Mouse (Mus musculus): ENCODE data around the gene Tbc1d1.
A peak's percentile ranks its signal among the peaks of the same experiment; 100 is the strongest.

Tbc1d1 gene

DNA sequence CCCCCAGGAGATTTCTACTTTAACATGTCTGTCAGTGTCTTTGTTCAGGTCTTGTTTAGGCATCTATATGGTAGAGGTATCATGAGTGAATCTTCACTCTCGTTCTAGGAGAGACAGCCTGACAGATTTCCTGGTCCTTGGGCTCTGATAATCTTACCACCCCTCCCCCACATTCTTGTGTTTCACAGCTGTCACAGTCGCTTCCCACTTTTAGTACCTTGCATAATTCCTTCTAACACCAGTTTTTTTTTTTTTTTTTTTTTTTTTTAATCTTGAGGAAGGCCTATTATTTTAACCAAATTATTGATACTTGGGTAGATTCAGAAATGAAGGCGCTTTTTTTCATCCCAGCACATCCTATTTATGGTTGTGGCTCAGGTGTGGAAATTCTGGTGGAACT lies 81.6 kb downstream of the Tbc1d1 start:
- DNase-seq (ENCODE audit: low spot score) = no peak

DNA sequence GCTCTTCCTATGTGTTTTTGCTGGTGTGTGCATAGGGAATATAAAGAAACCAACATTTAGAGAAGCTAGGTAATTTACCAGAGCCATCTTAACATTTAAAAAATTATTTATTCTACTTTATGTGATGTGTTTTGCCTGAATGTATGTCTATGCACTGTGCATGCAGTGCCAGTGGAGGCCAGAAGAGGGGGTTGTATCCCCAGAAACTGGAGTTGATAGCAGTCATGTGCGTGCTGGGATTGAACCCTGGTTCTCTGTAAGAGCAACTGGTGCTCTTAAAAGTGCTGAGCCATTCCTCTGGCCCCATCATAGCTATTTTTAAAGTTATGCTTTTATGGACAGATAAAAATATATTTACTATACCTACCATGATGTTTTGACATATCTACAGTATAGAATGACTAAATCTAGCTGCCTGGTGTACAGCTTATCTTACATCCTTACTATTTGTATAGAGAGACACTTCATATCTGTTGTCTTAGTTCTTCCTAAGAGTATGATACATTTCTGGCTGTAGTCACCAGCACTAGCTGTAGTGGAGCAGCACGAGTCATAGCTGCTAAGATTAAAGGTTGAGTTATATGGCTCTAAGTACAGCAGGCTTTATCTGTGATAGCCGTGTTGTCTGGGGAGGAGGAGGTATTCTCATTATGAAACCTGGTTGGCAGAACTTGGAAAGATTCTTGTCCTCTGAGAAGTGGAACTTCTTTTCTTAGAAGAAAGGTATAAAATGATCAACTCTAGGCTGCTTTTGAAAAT lies 83.0 kb downstream of the Tbc1d1 start:
- no peak for DNase-seq (ENCODE audit: low spot score)

DNA sequence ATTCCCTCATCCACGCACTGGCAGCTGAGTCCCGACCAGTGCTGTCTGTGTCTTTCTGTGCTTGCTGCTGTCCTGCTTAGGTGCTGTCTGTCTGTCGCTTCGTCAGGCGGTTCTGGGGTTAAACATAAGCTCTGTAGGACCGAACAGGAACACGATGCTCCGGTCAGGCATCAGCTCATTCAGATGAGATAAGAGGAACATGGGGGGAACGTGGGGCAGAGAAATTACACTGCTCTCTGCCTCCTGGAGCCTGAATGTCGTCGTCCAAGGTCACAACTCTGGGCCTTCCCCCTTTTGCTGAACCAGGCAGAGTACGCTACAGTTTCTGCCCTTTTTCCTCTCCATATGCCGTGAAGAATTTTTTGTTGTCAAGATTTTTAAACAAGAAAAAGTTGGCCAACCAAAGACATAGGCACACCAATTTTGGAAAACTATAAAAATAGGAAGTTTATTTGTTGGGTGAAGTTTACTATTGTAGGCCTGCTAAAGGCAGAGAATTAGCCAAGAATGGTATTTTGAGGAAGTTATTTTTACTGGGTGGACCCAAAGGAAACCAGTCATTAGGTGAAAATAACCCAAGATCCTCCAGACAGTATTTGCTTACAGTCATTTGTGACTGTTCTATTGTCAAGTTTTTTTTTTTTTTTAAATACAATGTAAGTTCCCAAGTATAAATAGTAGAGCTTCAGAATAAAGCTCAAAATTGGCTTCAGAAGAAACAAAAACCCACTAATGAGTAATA lies 85.0 kb downstream of the Tbc1d1 start:
- DNase-seq (ENCODE audit: low spot score) = no peak

DNA sequence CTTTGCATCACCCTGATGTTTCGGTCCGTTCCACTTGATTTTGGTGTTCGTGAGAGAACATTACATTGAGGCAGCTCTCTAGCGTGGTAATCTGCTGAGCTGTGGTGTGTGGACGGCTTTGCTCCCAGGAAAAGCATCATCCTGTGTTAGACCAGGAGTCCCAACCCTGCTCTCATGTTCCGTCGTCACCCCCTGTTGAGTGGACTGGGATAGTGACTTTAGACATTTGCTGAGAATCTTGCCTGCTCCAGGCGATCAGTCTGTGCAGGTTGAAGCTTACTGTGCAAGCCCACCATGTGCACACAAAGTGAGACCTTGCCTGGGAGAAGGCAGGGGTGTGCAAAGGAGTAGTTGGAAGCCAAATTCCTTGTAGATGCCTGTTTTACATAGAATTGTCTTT lies 85.8 kb downstream of the Tbc1d1 start:
- DNase-seq (ENCODE audit: low spot score) = no peak

DNA sequence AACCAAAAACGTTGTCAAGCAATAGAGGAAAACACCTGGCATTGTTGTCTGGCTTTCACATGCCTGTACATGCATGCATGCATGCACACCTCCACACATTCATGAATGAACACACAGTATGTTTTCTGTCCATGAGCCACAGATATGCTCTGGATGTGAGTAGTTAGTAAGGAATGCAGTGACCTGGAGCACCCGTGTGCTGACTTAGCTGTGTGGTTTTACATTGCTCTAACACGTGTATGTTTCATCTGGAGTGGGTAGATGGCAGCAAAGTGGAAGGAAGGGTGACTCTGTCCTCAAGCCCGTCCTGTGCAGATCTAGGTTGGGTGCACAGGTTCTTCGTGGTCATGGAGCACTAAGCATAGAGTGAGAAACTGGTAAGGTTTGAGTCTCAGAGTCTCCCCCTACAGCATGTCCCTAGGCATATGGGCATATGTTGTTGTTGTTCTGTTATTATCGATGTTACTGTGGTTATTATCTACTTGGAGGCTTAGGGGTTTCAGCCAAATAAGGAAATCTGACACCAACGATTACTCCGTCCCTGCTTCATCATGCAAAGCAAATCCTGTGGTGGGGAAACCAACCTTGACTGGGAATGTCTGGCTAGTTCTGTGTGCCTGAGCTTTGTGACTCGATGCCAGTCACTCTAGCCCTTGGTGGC lies 86.8 kb downstream of the Tbc1d1 start:
- no peak for DNase-seq (ENCODE audit: low spot score)

DNA sequence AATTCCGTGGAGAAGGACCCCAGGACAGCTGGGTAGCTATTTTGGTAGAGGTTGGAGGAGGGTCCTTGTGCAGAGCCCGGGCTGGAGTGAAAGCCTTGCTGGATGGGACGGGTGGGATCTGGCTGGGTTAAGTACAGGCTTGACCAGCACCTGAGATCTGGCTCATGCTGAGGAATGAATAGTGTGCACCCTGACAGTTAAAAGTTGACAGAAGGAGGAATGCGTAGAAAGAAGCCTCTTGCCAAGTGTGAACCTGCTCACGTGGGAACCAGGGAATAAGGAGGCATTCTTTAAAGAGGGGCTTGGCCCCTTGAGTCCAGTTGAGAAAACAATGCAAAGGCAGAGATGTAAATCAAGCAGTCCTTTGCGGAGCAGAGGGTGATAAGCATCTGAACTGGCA lies 87.6 kb downstream of the Tbc1d1 start:
- no peak for DNase-seq (ENCODE audit: low spot score)

DNA sequence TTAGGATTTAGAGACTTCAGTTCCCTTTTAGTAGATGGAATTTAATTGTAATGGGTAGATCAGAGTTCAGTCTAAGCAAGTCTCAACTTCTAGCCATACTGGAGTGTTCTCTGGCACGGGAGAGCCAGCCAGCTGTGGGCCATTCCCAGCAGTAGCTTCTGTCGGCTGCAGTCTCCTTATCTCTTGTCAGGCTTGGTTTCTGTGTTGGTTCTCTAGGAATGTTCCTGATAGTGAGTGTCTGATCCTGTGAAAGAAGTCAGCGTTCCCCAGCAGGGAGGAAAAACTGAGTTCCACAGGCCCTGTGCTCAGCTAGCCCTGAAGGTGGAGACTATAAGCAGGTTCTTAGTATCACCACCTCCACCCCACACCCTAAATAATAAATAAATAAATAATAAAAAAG lies 88.2 kb downstream of the Tbc1d1 start:
- no peak for DNase-seq (ENCODE audit: low spot score)

DNA sequence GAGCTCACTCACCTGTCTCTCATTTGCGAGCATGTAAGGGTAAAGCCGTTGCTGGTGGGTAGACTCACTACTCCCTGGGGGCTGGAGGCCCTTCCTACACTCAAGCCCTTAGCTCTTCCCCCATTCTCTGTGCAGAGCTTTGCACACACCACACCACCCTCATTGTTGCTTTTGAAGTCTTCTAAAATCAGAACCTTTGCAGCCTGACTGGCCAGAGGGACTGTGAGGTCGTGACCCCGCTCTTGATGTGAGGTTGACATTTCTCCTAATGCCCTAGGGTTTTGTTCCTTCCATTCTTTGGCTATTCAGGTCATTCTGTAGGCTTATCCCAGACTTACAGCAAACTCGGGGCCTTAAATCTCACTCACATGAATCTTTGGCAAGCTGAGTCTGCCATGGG lies 88.6 kb downstream of the Tbc1d1 start:
- DNase-seq (ENCODE audit: low spot score) = no peak

DNA sequence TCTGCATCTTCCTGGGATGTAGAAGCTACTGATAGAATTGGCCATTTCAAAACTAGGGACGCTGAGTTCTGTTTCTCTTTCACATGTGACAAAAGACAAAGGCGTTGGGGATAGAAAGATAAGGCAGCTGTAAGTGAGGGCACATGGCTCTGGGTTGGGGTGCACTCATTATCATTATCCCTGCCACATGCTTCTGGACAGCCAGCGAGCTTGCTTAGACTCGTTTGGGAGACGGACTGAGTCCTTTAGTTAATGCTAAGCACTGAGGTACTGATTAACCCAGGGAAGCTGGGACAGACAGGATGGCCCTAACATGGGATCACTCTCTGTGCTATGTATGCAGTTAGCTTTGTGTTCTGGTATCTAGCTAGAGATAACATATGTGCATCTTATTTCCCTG lies 95.3 kb downstream of the Tbc1d1 start:
- DNase-seq (ENCODE audit: low spot score) = no peak

DNA sequence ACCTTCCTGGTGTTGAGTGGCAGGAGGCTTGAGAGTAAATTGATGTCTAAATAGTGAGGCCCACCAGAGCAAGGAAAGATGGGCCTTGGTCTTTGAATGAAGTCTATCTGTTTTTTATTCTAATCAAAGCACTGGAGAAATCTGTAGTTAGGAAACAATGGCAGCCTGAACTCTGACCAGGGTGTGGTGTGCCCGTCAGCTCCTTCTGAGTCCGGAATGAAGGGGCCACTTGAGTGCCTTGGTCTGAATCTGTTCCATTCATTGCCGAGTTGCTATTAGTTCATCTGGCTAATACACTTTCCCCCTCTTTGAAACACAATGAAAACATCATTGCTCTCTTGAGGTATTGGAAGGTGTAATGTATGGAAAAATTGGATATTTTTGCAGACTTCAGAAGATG lies 98.2 kb downstream of the Tbc1d1 start:
- DNase-seq (ENCODE audit: low spot score) = no peak

DNA sequence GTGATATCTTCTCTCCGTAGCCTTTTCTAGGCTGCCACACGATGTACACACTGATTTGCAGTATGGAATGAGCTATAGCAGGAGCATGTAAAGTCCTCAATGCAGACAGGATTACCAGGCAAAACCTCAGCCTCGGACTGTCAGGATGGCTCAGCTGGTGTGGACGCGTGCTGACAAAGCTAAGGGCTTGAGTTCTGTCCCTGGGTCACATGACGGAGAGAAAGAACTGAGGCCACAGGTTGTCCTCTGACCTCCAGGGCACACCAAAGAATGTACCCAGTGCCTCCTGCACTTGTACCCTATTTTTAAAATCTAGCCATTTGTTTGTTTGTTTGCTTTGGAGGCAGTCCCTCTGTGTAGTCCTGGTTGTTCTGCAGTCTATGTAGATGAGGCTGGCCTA lies 98.9 kb downstream of the Tbc1d1 start:
- no peak for DNase-seq (ENCODE audit: low spot score)

DNA sequence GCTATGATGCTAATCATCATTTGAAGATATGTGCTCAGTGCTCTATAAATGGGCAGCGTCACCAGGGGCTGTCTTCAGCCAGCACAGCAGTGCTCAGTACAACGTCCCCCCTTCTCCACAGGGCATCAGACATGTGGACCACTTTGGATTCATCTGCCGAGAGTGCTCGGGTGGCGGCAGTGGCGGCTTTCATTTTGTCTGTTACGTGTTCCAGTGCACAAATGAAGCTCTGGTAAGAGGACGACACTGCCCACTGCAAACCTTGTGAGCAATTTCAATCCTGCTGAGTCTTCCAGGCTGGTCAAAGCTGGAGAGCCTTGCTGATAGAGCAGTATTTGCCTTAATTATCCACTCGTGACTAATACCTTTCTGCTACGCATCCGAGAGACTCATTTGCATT lies 107.2 kb downstream of the Tbc1d1 start:
- no peak for DNase-seq (ENCODE audit: low spot score)

DNA sequence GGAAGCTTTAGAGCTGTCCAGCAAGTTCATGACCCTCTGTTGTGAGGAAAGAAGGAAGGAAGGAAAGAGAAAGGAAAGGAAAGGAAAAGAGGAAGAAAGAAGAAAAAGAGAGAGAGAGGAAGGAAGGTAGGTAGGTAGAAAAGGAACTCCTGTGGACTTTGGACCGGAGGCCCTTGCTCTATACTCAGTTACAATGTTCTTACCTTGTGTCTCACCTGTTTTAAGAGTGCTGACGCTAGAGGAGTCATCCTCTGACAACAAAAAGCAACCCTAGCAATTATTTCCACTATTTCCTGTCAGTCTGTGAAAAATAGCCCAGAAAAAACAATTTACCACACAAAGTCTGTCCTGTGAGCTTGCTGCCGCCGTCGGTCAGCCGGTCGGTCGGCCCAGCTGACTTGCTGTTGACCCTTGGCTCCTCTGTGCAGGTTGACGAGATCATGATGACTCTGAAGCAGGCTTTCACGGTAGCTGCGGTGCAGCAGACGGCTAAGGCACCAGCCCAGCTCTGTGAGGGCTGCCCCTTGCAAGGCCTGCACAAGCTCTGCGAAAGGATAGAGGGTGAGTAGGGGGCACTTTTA lies 107.9 kb downstream of the Tbc1d1 start:
- no peak for DNase-seq (ENCODE audit: low spot score)

DNA sequence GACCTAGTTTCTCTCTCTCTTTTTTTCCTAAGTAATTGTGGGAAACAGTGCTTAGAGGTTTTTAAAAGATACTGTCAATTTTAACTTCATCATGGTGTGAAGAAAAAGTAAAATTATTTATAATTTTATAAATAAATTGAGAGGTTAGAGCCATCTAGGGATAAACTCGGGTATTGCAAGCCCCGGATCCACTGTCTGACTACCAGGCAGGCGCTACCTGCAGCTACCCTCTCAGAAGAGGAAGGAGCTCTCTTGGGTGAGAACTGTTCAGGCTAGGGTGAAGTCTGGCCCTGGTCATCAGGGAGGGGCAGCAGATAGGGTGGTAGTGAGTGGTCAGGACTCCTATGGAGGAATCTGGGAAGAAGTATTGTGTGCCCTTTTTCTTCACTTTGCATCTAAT lies 109.0 kb downstream of the Tbc1d1 start:
- peak; percentile 61 for DNase-seq (ENCODE audit: low spot score)

DNA sequence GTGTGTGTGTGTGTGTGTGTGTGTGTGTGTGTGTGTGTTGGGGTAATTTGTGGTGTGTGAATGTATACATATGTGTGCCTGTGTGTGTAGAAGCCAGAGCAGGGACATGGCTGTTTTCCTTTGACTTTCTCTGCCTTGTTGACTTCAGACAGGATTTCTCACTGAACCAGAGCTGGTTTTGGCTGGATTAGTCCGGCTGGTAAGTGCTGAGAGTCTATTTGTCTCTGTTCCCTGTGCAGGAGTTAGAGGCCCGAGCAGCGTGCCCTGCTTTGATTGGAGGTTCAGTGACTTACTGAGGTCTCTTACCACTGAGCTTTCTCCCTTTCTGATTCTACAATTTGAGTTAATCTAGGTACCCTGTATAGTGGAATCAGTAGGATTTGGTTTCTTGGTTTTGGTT lies 109.8 kb downstream of the Tbc1d1 start:
- no peak for DNase-seq (ENCODE audit: low spot score)

DNA sequence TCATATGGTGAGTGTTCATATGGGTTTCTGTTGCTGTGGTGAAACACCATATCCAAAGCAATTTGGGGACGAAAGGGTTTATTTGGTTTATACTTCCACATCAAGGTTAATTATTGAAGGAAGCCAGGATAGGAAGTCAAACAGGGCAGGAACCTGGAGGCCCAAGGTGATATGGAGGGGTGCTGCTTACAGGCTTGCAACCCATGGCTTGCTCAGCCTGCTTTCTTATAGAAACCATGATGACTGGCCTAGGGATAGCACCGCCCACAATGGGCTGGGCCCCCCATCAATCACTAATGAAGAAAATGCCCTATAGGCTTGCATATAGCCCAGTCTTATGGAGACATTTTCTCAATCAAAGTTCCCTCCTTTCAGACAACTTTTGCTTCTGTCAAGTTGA lies 110.4 kb downstream of the Tbc1d1 start:
- DNase-seq (ENCODE audit: low spot score) = no peak

DNA sequence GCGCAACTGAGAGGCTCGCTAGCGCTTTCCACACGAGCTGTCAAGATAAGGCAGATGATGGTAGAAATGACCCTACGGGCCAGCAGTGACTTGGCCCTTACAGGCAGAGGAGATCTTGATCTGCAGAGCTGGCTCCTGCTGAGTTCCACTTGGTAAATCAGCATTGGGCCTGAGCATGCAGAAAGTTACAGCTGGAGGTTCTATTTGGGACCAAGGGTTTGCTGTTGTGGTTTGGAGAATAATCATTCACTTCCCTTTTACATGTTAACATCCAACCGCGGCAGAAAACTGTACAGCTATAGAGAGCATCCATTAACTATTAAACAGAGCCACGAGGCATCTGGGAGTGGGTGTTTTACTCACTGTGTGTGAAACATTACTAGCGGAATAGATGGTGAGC lies 111.2 kb downstream of the Tbc1d1 start:
- DNase-seq (ENCODE audit: low spot score) = no peak

DNA sequence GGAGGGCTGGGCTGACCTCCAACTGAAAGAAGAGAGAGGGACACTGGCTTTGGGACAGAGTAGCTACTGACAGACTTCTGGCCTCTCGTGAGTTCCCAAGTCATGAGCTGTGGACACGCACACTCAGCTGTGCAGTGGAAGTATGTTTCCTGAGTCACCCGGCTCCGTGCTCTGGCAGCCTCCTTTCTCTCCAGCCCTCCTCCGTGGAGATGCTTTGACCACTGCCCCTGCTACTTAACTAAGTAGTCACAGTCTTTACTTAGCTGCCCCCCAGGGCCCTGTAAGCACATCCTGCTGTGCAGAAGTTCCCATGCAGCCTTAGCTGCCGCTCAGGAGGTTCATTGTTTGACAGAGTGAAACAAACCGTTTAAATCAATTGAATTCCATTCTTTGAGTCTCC lies 113.6 kb downstream of the Tbc1d1 start:
- no peak for DNase-seq (ENCODE audit: low spot score)

DNA sequence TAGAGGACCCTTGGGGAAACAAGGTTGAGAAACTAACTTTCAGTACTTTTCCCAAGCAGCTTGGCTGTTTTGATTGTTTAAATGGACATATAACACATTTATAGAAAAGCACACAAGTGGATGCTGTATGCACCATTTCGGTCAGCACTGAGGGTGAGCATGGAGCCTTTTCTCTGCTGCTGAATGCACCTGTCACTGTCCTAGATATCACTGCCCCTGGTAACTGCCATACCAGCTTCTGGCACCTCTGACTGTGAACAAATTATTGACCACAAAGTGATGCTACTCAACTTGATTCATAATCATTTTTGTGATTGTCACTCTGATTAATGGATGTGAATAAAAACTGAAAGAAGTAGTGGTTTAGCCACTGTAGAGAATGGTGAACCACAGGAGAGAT lies 117.4 kb downstream of the Tbc1d1 start:
- no peak for DNase-seq (ENCODE audit: low spot score)

DNA sequence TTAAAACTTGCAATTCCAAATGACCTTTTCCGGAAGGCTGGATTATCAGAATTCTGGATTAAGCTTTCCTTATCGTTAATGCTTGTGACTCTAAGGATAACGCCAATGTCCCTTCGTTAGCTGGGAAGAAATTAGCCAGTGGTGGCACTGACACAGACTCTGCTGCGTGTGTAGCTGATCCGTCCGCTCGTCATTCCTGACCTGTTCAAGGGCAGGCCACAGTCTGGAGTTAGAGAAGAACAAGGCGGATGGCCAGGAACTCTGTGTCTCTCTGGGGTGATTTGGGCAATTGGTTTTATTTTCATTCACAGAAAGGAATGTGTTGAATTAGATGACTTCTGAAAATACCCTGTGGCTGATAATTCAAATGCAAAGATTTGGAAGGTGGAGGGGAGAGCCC lies 118.2 kb downstream of the Tbc1d1 start:
- no peak for DNase-seq (ENCODE audit: low spot score)

DNA sequence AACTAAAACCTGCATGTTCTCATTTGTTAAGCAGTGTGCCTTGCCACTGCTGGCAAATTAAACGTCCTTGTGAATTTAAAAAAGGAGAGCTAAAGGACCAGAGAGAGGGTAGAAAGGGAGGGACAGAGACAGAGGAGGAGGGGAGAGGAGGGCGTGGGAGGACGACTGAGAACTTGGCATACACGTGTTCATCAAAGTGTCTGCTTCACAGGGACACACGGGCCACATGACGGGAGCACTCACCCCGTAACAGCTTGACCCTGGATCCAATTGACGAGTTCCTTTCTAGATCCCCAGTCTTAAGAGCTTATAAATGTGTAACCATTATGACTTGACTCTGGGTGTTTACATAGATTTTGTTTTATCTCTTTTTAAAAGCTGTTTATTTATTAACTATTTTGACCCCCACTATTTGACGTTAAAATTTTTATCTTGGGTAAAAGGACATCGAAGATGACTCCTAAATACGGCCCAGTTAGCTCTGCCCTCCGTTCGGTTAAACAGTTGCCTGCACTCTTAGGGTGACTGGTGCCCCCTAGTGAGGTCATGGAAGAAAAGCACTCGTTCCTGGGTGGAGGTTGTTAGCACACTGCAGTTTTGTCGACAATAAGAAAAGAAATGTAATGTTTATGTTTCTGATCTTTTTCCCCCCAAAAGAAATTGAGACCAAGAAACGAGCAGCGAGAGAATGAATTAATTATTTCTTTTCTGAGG lies 118.8 kb downstream of the Tbc1d1 start:
- DNase-seq (ENCODE audit: low spot score) = peak; percentile 43

DNA sequence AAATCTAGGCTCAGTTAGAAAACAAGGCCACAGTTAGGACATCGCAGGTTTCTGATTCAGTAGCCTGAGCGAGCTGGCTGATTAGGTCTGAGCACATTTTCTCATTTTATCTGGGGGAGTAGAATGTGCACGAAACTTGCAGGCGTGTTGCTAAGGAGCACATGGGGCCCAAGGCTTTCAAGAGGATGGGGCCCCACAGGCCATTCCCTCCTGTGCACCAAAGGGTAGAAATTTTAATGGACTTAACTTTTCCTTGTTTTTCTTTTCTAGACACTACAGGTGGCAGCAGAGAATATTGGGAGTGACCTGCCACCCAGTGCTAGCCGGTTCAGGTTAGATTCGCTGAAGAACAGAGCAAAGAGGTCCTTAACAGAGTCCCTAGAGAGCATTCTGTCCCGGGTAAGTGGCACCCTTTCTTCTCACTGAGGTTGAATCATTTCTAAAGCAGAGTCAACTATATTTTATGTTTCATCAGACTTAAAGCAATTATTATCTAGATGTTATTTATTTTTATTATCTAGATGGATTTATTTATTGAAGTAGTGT lies 121.6 kb downstream of the Tbc1d1 start:
- no peak for DNase-seq (ENCODE audit: low spot score)
